Mouse (Mus musculus) lung, embryonic 15.5 days (tissue): ENCODE measurements around the gene Prdm12. TPM values are rescaled to one million over a fixed set of nuclear protein-coding genes. Genes with fewer than 3 reads are reported as not detected.

Experiments
- ATAC-seq: fragments of 200-750 bp; cut with Nextera tagmentation; 2 replicates; pipeline ENCODE4 v1.8.0; 2017; ENCODE audit warnings: moderate number of reproducible peaks, borderline replicate concordance; ENCODE audit not compliant: low FRiP score, low TSS enrichment; ENCODE audit errors: extremely low read depth
- H3K27ac ChIP-seq: fragments of 300-500 bp; sonication (generic); 2 replicates; pipeline ENCODE4 v1.5.1; 2015; ENCODE audit warnings: moderate library complexity, mild to moderate bottlenecking, inconsistent platforms
- H3K27me3 ChIP-seq: fragments of 300-500 bp; sonication (generic); 2 replicates; pipeline ENCODE4 v1.6.1; 2015; ENCODE audit warnings: inconsistent platforms
- H3K36me3 ChIP-seq: fragments of 300-500 bp; sonication (generic); 2 replicates; pipeline ENCODE4 v1.6.1; 2015; ENCODE audit warnings: inconsistent platforms
- H3K4me1 ChIP-seq: fragments of 300-500 bp; sonication (generic); 2 replicates; pipeline ENCODE4 v1.6.1; 2015; ENCODE audit warnings: inconsistent platforms
- H3K4me2 ChIP-seq: fragments of 300-500 bp; sonication (generic); 2 replicates; pipeline ENCODE4 v1.6.1; 2015; ENCODE audit warnings: inconsistent platforms, mild to moderate bottlenecking, moderate library complexity
- H3K4me3 ChIP-seq: fragments of 300-500 bp; sonication (generic); 2 replicates; pipeline ENCODE4 v1.5.1; 2015; ENCODE audit warnings: mild to moderate bottlenecking, inconsistent platforms
- H3K9ac ChIP-seq: fragments of 300-500 bp; sonication (generic); 2 replicates; pipeline ENCODE4 v1.6.1; 2015; ENCODE audit warnings: inconsistent platforms
- H3K9me3 ChIP-seq: fragments of 300-500 bp; sonication (generic); 2 replicates; pipeline ENCODE4 v1.6.1; 2016; ENCODE audit warnings: inconsistent platforms
- WGBS: fragments of 180-500 bp; shearing (Covaris S2); methylation state at CpG from one replicate; pipeline ENCODE4 v1.1.7; 2015; 5-methylcytosine and 5-hydroxymethylcytosine counted together
- microRNA-seq: library from miRNA; unstranded; fragments of <30 nt; microRNA quantifications from one replicate; pipeline ENCODE4, GENCODE M21; 2016
- polyA plus RNA-seq: library from polyadenylated mRNA; unstranded; fragments of >200 nt; fragmentation: Nextera tagmentation; extraction: Ambion mirVana; gene quantifications from 2 replicates; pipeline ENCODE4 v1.2.1, GENCODE M21; 2015

Gene Prdm12
- polyA plus RNA-seq, 1 experiment from 2014 or later: 0.14 TPM

GRCm38 (mm10) chr2:31683666-31684065 lies 43.8 kb downstream of the Prdm12 start:
- no peaks in the 10 kb centered on the region for H3K9me3 ChIP-seq
- H3K9ac ChIP-seq: no peak overlapping the region
- H3K4me1 ChIP-seq: peaks cover 5% of the 10 kb centered on the region
- H3K4me2 ChIP-seq: no peak overlapping the region
- no peak overlapping the region for H3K4me3 ChIP-seq
- 27% methylated on average over 2 of the region's 2 CpGs for WGBS
- H3K27ac ChIP-seq: no peak overlapping the region
- no peak for ATAC-seq
- H3K27me3 ChIP-seq: no peaks in the 10 kb centered on the region
- H3K36me3 ChIP-seq: peaks cover 19% of the 10 kb centered on the region

DNA sequence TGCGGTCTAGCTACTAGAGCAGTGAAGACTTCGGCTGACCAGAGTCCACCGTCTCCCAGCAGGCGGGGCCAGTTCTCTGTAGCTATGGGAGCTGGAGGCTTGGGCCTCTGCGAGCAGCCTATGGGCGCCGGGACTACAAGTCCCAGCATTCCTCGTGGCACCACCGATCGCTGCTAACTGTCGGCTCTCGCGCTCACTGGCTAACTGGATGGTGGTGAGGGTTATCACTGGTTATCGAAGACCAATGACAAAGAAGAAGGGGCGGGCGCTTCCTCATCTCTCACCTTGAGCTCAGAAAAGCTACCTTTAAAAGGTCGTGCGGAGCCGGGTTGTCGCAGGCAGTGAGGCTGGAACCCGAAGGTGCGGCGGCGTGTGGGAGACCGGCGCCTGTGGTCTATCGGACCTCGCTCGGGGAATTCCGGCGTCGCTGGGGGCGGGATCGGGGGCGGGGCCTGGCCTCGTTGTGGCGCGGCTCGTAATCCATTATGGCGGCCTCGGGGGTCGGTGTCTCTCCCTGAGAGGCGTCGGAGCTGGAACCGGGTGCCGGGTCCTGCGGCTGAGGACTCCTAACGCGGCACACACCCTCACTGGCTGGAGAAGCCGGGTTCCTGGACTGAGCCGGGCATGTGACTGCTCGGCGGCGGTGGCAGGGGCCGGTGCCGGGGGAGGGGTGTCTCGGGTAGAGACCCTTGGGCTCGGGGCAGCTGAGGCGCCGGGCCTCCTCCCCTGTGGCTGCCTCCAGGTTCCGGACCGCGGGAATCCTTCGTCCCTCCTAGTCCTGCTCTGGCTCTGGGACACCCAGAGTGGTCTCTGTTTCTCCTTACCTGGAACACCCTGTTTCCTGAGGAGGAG lies 48.5 kb downstream of the Prdm12 start, which contains the start of gene Abl1:
TSS of gene Abl1 (plus strand) at position 303 of the 852 bp plus-strand sequence.
- peak; percentile 99 for ATAC-seq
- H3K4me3 ChIP-seq: peak within 1 kb of the TSS; percentile 98
- WGBS: under 1% methylated on average over 63 of the region's 64 CpGs

GRCm38 (mm10) chr2:31689045-31689444 lies 49.2 kb downstream of the Prdm12 start:
- Histone ChIP-seq H3K4me2 (peak overlapping the region; percentile 81), H3K4me1 (peaks cover 22% of the 10 kb centered on the region), H3K4me3 (peak overlapping the region; percentile 98), H3K27ac (peak overlapping the region; percentile 96), H3K9ac (peak overlapping the region; percentile 90), H3K27me3 (no peaks in the 10 kb centered on the region), H3K36me3 (0 out of 2 replicates have a peak, but pooled peaks cover 5% of the 10 kb centered on the region), H3K9me3 (no peaks in the 10 kb centered on the region)
- no peak for ATAC-seq
- WGBS: under 1% methylated on average over 12 of the region's 12 CpGs

More for the DNA sequence above, 48.5 kb downstream of the Prdm12 start, which contains the start of gene Abl1:
- Histone ChIP-seq H3K27ac (peak within 1 kb of the TSS; percentile 96), H3K27me3 (no peaks in the 10 kb centered on the region), H3K36me3 (0 out of 2 replicates have a peak, but pooled peaks cover 5% of the 10 kb centered on the region), H3K9me3 (no peaks in the 10 kb centered on the region), H3K9ac (peak within 1 kb of the TSS; percentile 90), H3K4me2 (peak within 1 kb of the TSS; percentile 81), H3K4me1 (peaks cover 22% of the 10 kb centered on the region)

- Histone ChIP-seq H3K9ac (peak overlapping the region; percentile 90; the same call in 1 of the 2 replicates), H3K36me3 (peaks cover 5% of the 10 kb centered on the region; the same call in 1 of the 2 replicates), H3K27me3 (no peaks in the 10 kb centered on the region), H3K4me3 (peak overlapping the region; percentile 98), H3K27ac (no peak overlapping the region), H3K4me2 (peak overlapping the region; percentile 81), H3K9me3 (no peaks in the 10 kb centered on the region), H3K4me1 (peaks cover 22% of the 10 kb centered on the region)
- ATAC-seq: no peak
- 29% methylated on average over 3 of the region's 3 CpGs for WGBS
Measured at GRCm38 (mm10) chr2:31690063-31690462, 50.2 kb downstream of the Prdm12 start.

- H3K27me3 ChIP-seq: no peaks in the 10 kb centered on the region
- H3K27ac ChIP-seq: no peak overlapping the region
- peaks cover 11% of the 10 kb centered on the region for H3K36me3 ChIP-seq
- no peak overlapping the region for H3K9ac ChIP-seq
- no peak overlapping the region for H3K4me2 ChIP-seq
- ATAC-seq: no peak
- H3K4me1 ChIP-seq: no peaks in the 10 kb centered on the region
- H3K9me3 ChIP-seq: no peaks in the 10 kb centered on the region
- no peak overlapping the region for H3K4me3 ChIP-seq
Measured at GRCm38 (mm10) chr2:31698209-31698608, 58.4 kb downstream of the Prdm12 start.

DNA sequence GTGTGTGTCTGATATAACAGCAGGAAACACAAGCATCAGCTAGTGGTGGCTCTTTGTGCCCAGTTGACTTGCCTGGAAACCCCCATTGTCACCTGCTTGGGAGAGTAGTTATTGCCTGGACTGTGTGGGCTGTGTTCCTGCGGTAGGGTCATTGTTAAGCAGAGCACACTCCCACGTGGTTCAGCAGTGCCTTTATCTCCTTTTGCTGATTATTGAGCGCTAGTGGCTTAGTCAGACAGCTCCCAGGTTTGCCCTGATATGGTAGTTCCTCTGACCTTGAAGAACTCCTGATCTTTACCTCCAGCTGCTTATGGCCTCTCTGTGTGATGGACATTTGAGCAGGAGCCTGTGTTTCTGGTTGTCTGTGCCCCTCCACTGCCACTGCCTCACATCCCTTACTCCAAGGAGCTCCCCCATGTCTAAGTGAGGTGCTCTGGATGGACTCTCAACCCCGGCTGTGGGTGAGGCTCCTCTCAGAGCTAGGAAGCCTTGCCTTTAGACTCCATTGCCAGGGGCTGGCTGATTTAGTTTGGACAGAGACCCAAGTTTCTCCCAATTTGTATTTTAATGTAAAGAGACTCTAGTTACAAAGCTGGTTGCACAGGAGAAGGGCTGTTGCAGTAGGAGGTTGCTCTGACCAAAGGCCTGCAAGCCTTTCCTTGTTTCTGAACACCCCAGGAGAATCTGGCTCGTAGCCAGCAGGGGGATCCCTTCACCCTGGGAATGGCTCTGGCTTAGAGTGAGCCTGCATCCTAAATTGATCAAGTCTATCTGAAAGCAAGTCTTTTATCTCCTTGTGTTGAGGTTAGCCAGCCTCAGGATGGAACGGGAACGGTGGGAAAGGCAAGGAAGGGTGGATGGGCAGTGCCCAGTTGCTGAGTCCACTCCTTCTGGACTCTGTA lies 61.0 kb downstream of the Prdm12 start:
- Histone ChIP-seq H3K4me2 (no peak overlapping the region), H3K36me3 (peaks cover 8% of the 10 kb centered on the region; the same call in 1 of the 2 replicates), H3K27me3 (no peaks in the 10 kb centered on the region), H3K4me1 (no peaks in the 10 kb centered on the region), H3K27ac (no peak overlapping the region), H3K4me3 (no peak overlapping the region), H3K9ac (no peak overlapping the region), H3K9me3 (no peaks in the 10 kb centered on the region)
- no peak for ATAC-seq
- 46% methylated on average over 7 of the region's 7 CpGs for WGBS

DNA sequence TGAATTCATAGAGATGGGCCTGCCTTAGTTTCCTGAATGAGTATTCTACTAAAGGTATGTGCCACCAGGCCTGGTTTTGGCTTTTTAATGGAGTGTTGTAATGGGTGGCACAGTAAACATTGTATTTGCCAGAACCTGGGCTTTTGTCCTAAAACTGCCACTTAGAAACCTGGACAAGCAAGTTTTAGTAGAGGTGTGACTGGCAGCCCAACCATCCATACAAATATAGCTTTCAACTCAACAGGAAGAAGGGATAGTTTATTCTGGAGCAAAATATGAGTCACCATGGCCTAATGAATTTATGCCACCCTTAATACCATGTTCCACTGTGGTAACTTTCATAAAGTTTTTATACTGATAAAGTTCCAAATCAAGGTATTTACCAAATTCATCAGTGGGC lies 63.4 kb downstream of the Prdm12 start:
- H3K9me3 ChIP-seq: no peaks in the 10 kb centered on the region
- ATAC-seq: no peak
- H3K36me3 ChIP-seq: peaks cover 3% of the 10 kb centered on the region; the same call in 1 of the 2 replicates
- no peak overlapping the region for H3K4me3 ChIP-seq
- H3K4me2 ChIP-seq: no peak overlapping the region
- H3K9ac ChIP-seq: no peak overlapping the region
- no peak overlapping the region for H3K27ac ChIP-seq
- H3K4me1 ChIP-seq: no peaks in the 10 kb centered on the region
- no peaks in the 10 kb centered on the region for H3K27me3 ChIP-seq

Small RNA genes within 50 kb of the gene (microRNA-seq; reads per million reads assigned to microRNA genes)
- not detected for gene Mir6998

Other genes starting within 250 kb of the Prdm12 start
- 30.3 and 37.2 TPM in 2 replicates for gene Ass1, start 169.8 kb upstream of the Prdm12 start, polyA plus RNA-seq
- 78.4 and 81.8 TPM in 2 replicates for gene Fubp3, start 67.4 kb upstream of the Prdm12 start, polyA plus RNA-seq
- gene Exosc2, start 30.7 kb downstream of the Prdm12 start, polyA plus RNA-seq: 67.7 and 69.1 TPM in 2 replicates
- gene Abl1, start 48.3 kb downstream of the Prdm12 start, polyA plus RNA-seq: 37.2 and 38.1 TPM in 2 replicates
- 0.05 and 0.14 TPM in 2 replicates for gene Qrfp, start 170.5 kb downstream of the Prdm12 start, polyA plus RNA-seq
- 0.03 TPM in 1 of 2 replicates, not detected in the other for gene Fibcd1, start 206.0 kb downstream of the Prdm12 start, polyA plus RNA-seq
- gene Lamc3, start 247.3 kb downstream of the Prdm12 start, polyA plus RNA-seq: 1.2 and 1.6 TPM in 2 replicates